In the genomic region with DNA sequence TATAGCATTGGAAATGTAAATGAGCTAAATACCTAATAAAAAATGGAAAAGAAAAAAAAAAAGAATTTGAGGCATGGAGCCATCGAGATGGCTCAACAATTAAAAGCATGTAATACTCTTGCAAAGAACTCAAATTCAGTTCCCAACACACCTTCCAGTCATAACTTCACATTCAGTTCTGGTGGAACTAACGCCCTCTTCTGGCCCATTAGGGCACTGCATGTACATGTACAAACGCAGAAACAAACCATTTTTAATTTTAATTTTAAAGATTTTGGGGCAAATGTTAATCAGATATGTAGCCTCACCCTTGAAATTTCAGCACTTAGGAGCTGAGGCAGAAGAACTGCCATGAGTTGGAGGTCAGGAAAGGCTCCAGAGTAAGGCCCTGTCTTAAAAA, we compare ENCODE assay signal across 17 mouse cellular contexts. TPM values are rescaled to one million over a fixed set of nuclear protein-coding genes. Genes with fewer than 3 reads are reported as not detected.
DNase-seq lines count a peak whose midpoint lies in the region; ATAC-seq lines count a peak whose summit lies in the region.
"Had no signal": no experiment of that assay in that cellular context is flagged by ENCODE, and none has a peak within 500 bp of the region (broad histone marks: within the 10 kb centered on the region; RNA-seq: fewer than 3 reads in every experiment).

No protein-coding gene starts in this region.

- DNase-seq in adrenal gland, postnatal 10 days, result peak; percentile 17
- no peak for DNase-seq in adrenal gland, adult 2 months
- DNase-seq in kidney, adult 9 months, result peak; percentile 14
- DNase-seq in thymus, postnatal 0 days (ENCODE audit: low spot score), result peak; percentile 19
- no peak for DNase-seq in thymus, postnatal 14 days
- DNase-seq in thymus, postnatal 4 days, result peak; percentile 61
- no peak for DNase-seq in layer of hippocampus, postnatal 10 days (ENCODE audit: low spot score in 2 of 2)
- DNase-seq: adrenal gland, postnatal 14 days; kidney, postnatal 14 days; layer of hippocampus, postnatal 36 days; midbrain, embryonic 14.5 days; retina, postnatal 1 day had no signal

- ATAC-seq in kidney, embryonic 15.5 days (replicated peaks; ENCODE audit: low FRiP score), result no peak

- no peaks in the 10 kb centered on the region for H3K4me1 ChIP-seq in kidney, embryonic 15.5 days
- H3K4me1 ChIP-seq: hindbrain, embryonic 15.5 days; neural tube, embryonic 13.5 days had no signal

- H3K9ac ChIP-seq in kidney, embryonic 15.5 days, result no peak overlapping the region
- H3K9ac ChIP-seq: heart, embryonic 12.5 days; hindbrain, embryonic 15.5 days; limb, embryonic 13.5 days; neural tube, embryonic 13.5 days had no signal

- no peaks in the 10 kb centered on the region for H3K9me3 ChIP-seq in kidney, embryonic 15.5 days (replicated peaks)
- H3K9me3 ChIP-seq: heart, embryonic 12.5 days; hindbrain, embryonic 15.5 days; limb, embryonic 13.5 days; neural tube, embryonic 13.5 days had no signal

- H3K36me3 ChIP-seq in kidney, embryonic 15.5 days, result no peaks in the 10 kb centered on the region
- H3K36me3 ChIP-seq: heart, embryonic 12.5 days; hindbrain, embryonic 15.5 days; limb, embryonic 13.5 days; neural tube, embryonic 13.5 days had no signal

- H3K27me3 ChIP-seq in kidney, embryonic 15.5 days, result no peaks in the 10 kb centered on the region
- H3K27me3 ChIP-seq: heart, embryonic 12.5 days; hindbrain, embryonic 15.5 days; limb, embryonic 13.5 days; neural tube, embryonic 13.5 days had no signal

- H3K4me3 ChIP-seq in kidney, embryonic 15.5 days (replicated peaks), result no peak overlapping the region
- H3K4me3 ChIP-seq: heart, embryonic 12.5 days; hindbrain, embryonic 15.5 days; limb, embryonic 13.5 days; neural tube, embryonic 13.5 days had no signal

- H3K27ac ChIP-seq in kidney, embryonic 15.5 days, result no peak overlapping the region
- H3K27ac ChIP-seq: hindbrain, embryonic 15.5 days; limb, embryonic 13.5 days; neural tube, embryonic 13.5 days had no signal

- H3K4me2 ChIP-seq in kidney, embryonic 15.5 days, result no peak overlapping the region
- H3K4me2 ChIP-seq: heart, embryonic 12.5 days; hindbrain, embryonic 15.5 days; limb, embryonic 13.5 days; neural tube, embryonic 13.5 days had no signal

- 75% methylated on average over 3 of the region's 3 CpGs for WGBS in kidney, embryonic 15.5 days

RNA-seq across cellular contexts. Expression of gene Ankrd44, which starts 32.3 kb away (rescaled TPM):
- total RNA-seq in adrenal gland, postnatal 10 days (2021), result 10 to 100 TPM; 25.7 to 32.1 TPM
- 10 to 100 TPM; 12.7 to 17.0 TPM for total RNA-seq in adrenal gland, adult 2 months (2021)
- 1.8 and 2.3 TPM in 2 replicates for polyA plus RNA-seq in adrenal gland, adult 2 months (2012; rRNA removed)
- 7.4 and 7.9 TPM in 2 replicates for polyA plus RNA-seq in kidney, embryonic 15.5 days (2015; fragmentation: Nextera tagmentation; extraction: Ambion mirVana)
- polyA plus RNA-seq in thymus, postnatal 0 days (2015; fragmentation: Nextera tagmentation; extraction: Ambion mirVana), result 34.3 and 42.6 TPM in 2 replicates
- 10 to 100 TPM; 37.8 to 38.1 TPM for total RNA-seq in layer of hippocampus, postnatal 10 days (2021)

Comparison
In these comparisons a context has a peak if more than half of its experiments do, and no peak if none do; other contexts are left out.
1. DNase-seq: peak in adrenal gland, postnatal 10 days (single experiment), kidney, adult 9 months (single experiment), thymus, postnatal 0 days (single experiment) and thymus, postnatal 4 days (single experiment); none in adrenal gland, adult 2 months (single experiment), thymus, postnatal 14 days (single experiment) and layer of hippocampus, postnatal 10 days (0 of 2).